Mouse (Mus musculus): Measurements from ENCODE around the gene Fer1l5. TPM values are rescaled to one million over a fixed set of nuclear protein-coding genes. Genes with fewer than 3 reads are reported as not detected.

Fer1l5 gene
- total RNA-seq (2023) = under 1 TPM in 1 of 2 experiments, not detected in 1; 0.29 TPM

DNA sequence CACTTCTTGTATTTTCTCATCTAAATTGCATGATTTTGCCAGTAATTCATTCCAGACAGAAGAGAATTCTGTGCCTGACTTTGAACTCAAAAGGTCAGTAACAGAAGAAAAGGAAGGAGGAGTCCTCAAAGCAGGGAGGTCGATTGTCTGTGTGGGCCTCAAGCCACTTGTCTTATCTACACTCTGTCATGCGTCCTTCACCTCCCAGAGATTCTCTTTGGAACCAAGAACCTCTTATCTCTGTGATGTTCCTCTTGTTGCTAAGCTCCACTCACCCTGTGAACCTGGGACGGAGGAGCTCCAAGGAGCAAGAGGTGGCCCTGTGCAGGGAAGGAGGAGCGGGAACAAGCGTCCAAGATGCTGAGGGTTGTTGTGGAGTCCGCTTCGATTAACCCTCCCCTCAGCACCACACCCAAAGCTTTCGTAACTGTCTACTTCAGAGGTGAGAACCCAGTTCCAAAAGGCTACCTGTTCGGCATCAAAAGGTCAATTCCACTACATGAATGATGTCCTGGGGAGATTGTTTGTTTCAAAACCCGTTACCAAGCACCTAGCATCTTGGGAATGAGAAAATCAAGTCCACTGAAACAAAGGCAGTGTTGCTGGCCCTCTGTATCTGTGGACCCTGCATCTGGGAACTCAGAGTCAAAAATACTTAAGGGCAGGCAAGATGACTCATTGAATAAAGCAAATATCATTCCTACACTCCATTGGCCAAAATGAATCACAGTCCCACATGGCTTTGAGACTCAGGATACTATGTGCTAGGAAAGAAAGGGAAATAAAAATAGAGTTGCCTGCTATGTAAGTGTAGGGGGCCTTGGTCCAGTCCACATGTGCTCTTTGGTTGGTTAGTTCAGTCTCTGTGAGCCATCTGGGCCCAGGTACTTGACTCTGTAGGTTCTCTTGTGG lies at the start of gene Fer1l5:
Fer1l5 (plus strand) TSS at position 358 of the 912 bp plus-strand sequence.

DNA sequence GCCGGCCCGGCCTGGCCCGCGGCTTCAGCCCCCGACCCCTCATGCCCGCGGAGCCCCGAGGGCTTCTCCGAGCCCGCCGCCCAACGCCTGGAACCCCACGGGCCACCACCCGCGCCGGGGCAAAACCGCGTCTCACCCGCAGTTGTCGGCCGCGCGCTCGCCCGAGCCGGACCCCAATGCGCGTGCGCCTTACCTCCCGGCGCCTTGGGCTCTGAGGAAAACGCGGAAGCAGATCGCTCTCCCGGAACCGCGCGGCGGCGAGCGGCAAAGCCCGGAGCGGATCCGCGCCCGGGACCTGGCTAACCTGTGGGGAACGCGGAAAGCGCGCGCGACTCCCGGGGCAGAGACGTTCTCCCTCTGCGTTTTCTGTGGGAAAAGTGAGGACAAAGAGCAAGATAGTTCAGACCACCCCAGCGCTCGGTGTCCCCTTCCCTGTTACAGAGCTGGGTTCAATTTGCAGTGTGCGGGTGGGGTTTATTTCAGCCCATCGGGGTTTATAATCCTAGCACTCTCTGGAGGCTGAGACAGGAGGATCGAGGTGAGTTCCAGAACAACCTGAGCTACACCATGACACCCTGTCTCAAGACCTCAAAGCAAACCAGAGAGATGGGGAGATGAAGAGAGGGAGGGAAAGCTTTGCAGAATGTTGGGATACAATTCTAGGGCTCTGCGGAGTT lies 3.0 kb upstream of the Fer1l5 start, which contains the start of gene Kansl3:
Kansl3 (minus strand) TSS at position 213 of the 677 bp plus-strand sequence.

DNA sequence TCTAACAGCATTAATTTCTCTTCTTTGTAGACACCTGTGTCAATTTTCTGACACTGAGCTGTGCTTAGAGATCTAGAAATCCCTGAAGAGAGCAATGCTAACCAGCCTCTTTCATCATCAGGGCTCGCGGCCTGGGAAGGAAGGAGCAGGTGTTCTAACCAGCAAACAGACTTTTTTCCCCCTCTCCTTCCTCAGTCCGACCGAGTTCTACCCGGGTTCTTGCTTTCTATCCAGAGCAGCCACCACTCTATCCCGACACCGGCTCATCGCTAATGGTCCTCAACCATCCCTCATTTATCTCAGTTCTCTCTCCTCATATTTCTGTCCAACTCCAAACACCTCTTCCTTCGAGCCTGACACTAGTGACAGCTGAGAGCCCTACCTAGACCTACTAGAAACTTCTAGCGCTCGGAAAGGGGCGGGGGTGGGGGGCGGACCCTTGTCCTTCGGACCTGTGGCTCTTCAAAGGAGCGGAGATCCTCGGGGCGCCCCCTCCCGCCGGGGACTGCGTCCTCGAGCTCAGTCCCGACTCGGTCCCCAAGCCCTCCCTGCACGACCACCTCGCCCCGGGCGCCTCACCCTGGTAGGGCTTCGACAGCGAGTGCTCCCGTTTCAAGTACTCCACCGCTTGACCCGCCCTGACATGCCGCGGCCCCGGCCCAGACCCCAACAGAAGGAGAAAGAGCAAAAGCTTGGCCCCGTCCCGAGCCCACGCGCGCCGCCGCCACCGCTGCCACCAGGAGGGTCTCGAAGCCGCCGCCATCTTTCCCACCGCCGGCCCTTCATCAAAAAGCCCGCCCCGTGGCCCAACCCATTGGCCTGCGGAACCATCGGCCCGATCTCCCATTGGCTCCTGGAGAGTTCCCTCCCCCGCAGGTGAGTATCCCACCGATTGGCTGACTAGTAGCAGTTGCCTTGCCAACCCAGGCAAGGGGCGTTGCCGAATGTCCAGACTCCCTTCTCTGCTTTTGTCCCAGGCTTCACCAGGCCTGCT lies 72.7 kb downstream of the Fer1l5 start, which contains the start of gene Lman2l:
Lman2l (minus strand) TSS at position 801 of the 994 bp plus-strand sequence.

DNA sequence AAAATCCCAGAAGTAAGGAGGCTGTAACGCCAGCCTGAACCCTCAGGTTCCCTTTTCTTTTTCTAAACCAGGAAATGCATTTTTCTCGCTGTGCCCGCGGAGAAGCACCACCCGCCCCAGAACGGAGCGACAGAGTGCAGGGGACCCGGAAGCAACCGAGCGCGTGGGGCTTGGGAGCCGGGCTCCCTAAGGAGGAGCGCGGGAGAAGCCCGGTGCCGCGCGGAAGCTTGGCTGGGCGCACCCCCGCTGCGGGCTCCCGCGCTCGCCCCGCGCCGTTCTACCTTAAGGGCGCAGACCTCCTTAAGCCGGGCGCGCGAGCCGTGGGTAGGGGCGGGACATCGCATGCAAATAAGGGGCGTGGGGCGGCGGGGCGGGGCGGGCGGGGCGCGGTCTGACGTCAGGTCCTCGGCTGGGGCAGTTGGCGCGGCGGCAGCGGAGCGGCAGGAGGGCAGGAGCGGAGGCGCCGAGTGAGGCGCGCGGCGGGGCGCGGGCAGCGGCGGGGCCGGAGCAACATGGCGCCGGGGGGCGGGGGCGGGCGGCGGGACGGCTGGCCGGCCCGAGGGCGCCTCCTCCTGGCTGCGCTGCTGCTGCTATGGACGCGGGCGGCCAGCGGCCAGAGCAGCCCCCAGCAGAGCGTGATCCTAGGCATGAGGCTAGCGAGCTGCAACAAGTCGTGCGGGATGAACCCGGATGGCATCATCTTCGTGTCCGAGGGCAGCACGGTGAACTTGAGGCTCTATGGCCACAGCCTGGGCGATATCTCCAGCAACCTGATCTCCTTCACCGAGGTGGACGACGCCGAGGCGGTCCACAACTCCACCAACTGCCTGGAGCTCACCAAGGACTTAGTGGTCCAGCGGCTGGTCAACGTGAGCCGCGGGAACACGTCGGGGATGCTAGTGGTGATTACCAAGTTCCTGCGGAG lies 99.4 kb downstream of the Fer1l5 start, which contains the start of gene Cnnm4:
Cnnm4 (plus strand) TSS at position 440 of the 925 bp plus-strand sequence.

Other genes with a start within 250 kb of the Fer1l5 start
- gene Uggt1, start 127.6 kb upstream of the Fer1l5 start, total RNA-seq (2023) = 10 to 100 TPM; 64.0 to 71.4 TPM
- gene Neurl3, start 97.6 kb upstream of the Fer1l5 start, total RNA-seq (2023) = 100 to 1,000 TPM; 110 to 115 TPM
- 10 to 100 TPM; 59.0 to 74.6 TPM for gene Arid5a, start 64.6 kb upstream of the Fer1l5 start, total RNA-seq (2023)
- 10 to 100 TPM; 39.7 to 40.2 TPM for gene Kansl3, start 3.1 kb upstream of the Fer1l5 start, total RNA-seq (2023)
- gene Lman2l, start 73.0 kb downstream of the Fer1l5 start, total RNA-seq (2023) = 10 to 100 TPM; 44.3 to 46.6 TPM
- 10 to 100 TPM; 22.8 to 29.2 TPM for gene Cnnm4, start 99.3 kb downstream of the Fer1l5 start, total RNA-seq (2023)
- 10 to 100 TPM; 22.2 to 30.3 TPM for gene Cnnm3, start 139.6 kb downstream of the Fer1l5 start, total RNA-seq (2023)
- gene Ankrd23, start 164.6 kb downstream of the Fer1l5 start, total RNA-seq (2023) = 1 to 10 TPM; 3.2 to 5.7 TPM
- gene Gm42417, start 167.1 kb downstream of the Fer1l5 start, total RNA-seq (2023) = 1 to 10 TPM in 1 of 2 experiments, not detected in 1; 2.5 TPM
- 1 to 10 TPM; 3.9 to 4.0 TPM for gene Ankrd39, start 175.2 kb downstream of the Fer1l5 start, total RNA-seq (2023)
- 1 to 10 TPM; 1.4 to 1.7 TPM for gene Sema4c, start 186.1 kb downstream of the Fer1l5 start, total RNA-seq (2023)

Data from neutrophil, adult 83 days (primary cell).